Mouse (Mus musculus) embryonic facial prominence, embryonic 11.5 days (tissue): ENCODE data around the gene Fstl1. TPM values are rescaled to one million over a fixed set of nuclear protein-coding genes. Genes with fewer than 3 reads are reported as not detected.

ENCODE experiments used
- ATAC-seq: fragments of 200-750 bp; cut with Nextera tagmentation; replicated peaks from 2 replicates; pipeline ENCODE4 v1.8.0; 2017; ENCODE audit warnings: low read depth; ENCODE audit not compliant: insufficient number of reproducible peaks, low FRiP score, low TSS enrichment
- DNase-seq: peaks from one replicate; pipeline ENCODE4 v3.0.0-alpha.2; 2015; ENCODE audit warnings: low spot score
- H3K27ac ChIP-seq: fragments of 300-500 bp; sonication (generic); replicated peaks from 2 replicates; pipeline ENCODE4 v1.5.1; 2014; ENCODE audit warnings: mild to moderate bottlenecking, low read depth, low read length, control low read depth
- H3K27me3 ChIP-seq: fragments of 300-500 bp; sonication (generic); 2 replicates; pipeline ENCODE4 v1.6.1; 2014; ENCODE audit warnings: mild to moderate bottlenecking, low read length, moderate library complexity, mixed read lengths; ENCODE audit not compliant: control insufficient read depth, insufficient read depth
- H3K36me3 ChIP-seq: fragments of 300-500 bp; sonication (generic); replicated peaks from 2 replicates; pipeline ENCODE4 v1.6.1; 2014; ENCODE audit warnings: low read depth, mild to moderate bottlenecking, low read length, moderate library complexity, mixed read lengths; ENCODE audit not compliant: control insufficient read depth, insufficient read depth
- H3K4me1 ChIP-seq: fragments of 300-500 bp; sonication (generic); 2 replicates; pipeline ENCODE4 v1.6.1; 2014; ENCODE audit warnings: low read length, mixed read lengths; ENCODE audit not compliant: control insufficient read depth, insufficient read depth
- H3K4me2 ChIP-seq: fragments of 300-500 bp; sonication (generic); 2 replicates; pipeline ENCODE4 v1.6.1; 2014; ENCODE audit warnings: low read depth, mild to moderate bottlenecking, control low read depth, low read length, moderate library complexity
- H3K4me3 ChIP-seq: fragments of 300-500 bp; sonication (generic); 2 replicates; pipeline ENCODE4 v1.5.1; 2014; ENCODE audit warnings: low read depth, low read length, control low read depth
- H3K9ac ChIP-seq: fragments of 300-500 bp; sonication (generic); replicated peaks from 2 replicates; pipeline ENCODE4 v1.6.1; 2014; ENCODE audit warnings: mild to moderate bottlenecking, control low read depth, low read length
- H3K9me3 ChIP-seq: fragments of 300-500 bp; sonication (generic); replicated peaks from 2 replicates; pipeline ENCODE4 v1.6.1; 2016; ENCODE audit warnings: mild to moderate bottlenecking, low read length, inconsistent platforms, mixed read lengths; ENCODE audit not compliant: control insufficient read depth
- WGBS: fragments of 180-500 bp; shearing (Covaris S2); extraction: QIAGEN DNeasy Blood & Tissue Kit; methylation state at CpG from one replicate; pipeline ENCODE4 v1.1.7; 2014; 5-methylcytosine and 5-hydroxymethylcytosine counted together
- polyA plus RNA-seq: library from polyadenylated mRNA; unstranded; fragments of >200 nt; fragmentation: Nextera tagmentation; extraction: Ambion mirVana; gene quantifications from 2 replicates; pipeline ENCODE4 v1.2.1, GENCODE M21; 2014

Gene Fstl1
- polyA plus RNA-seq, 1 experiment from 2014 or later, result 367 TPM

DNA sequence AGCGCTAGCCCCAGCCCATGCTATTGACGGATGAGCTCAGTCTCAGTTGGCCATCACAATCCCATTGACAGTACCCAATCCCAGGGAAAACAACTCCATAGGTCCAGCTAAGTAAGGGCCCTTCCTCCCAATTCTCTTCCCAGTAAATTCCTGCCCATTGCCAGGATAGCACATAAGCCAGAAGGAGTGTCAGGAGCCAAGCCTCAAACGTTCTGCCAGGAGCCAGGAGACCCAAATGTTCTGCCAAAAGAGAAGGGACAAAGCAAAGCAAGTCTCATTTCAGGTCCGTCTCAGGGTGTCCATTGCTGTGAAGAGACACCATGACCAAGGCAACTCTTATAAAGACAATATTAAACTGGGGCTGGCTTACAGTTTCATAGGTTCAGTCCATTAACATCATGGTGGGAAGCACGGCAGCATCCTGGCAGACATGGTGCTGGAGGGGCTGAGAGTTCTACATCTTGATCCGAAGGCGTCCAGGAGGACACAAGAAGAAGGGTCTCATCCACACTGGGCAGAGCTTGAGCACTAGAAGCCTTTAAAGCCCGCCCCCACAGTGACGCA is 26.8 kb downstream of the Fstl1 start:
- WGBS, result 95% methylated on average over 9 of the region's 9 CpGs
- no peak overlapping the region for H3K27ac ChIP-seq
- no peak for DNase-seq

DNA sequence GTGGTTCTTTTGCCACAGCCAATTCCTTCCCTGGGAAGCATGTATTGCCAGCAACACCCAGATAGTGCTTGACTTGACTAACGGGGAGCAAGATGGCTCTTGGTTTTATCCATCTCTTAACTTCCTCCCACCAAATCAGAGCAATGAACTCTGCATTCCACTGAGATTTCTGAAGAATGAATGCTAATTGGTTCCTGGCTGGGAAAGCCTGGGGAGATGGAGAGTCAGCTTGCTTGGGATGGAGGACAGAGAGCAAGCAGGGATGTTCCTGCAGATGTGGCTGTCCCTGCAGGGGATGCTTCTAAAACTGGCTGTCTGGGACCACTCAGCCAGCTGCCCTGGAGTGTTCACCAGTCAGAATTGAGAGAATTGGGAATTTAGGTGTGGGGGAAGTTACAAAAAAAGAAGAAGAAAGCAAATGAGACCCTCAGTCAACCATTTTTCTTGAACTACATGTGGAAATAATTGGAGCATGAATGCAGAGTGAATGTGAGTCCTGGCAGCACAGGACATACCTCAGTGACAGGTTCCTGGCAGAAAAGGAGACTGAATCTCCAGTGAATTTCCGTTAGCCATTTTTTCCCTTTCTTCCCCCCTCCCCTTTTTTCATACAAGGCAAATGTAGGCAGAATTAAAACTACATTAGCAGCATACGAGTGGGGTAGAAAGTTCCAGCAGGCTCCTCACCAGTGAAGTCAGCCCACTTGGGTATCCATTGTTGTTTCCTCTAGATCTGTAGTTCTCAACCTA is 29.2 kb downstream of the Fstl1 start:
- no peaks in the 10 kb centered on the region for H3K4me1 ChIP-seq
- no peak for DNase-seq
- H3K9ac ChIP-seq, result no peak overlapping the region
- no peak overlapping the region; the same call in 1 of the 2 replicates for H3K27ac ChIP-seq
- no peaks in the 10 kb centered on the region; the same call in 1 of the 2 replicates for H3K36me3 ChIP-seq
- ATAC-seq, result no peak
- peaks cover 4% of the 10 kb centered on the region; the same call in 1 of the 2 replicates for H3K9me3 ChIP-seq
- no peak overlapping the region for H3K4me3 ChIP-seq
- no peak overlapping the region for H3K4me2 ChIP-seq
- no peaks in the 10 kb centered on the region for H3K27me3 ChIP-seq
- WGBS, result 73% methylated on average over 3 of the region's 3 CpGs

More for the DNA sequence above, 26.8 kb downstream of the Fstl1 start:
- Histone ChIP-seq H3K36me3 (no peaks in the 10 kb centered on the region; the same call in 1 of the 2 replicates), H3K4me2 (no peak overlapping the region), H3K4me1 (no peaks in the 10 kb centered on the region), H3K9me3 (peaks cover 4% of the 10 kb centered on the region; the same call in 1 of the 2 replicates), H3K27me3 (no peaks in the 10 kb centered on the region), H3K4me3 (no peak overlapping the region), H3K9ac (no peak overlapping the region)
- ATAC-seq, result no peak

DNA sequence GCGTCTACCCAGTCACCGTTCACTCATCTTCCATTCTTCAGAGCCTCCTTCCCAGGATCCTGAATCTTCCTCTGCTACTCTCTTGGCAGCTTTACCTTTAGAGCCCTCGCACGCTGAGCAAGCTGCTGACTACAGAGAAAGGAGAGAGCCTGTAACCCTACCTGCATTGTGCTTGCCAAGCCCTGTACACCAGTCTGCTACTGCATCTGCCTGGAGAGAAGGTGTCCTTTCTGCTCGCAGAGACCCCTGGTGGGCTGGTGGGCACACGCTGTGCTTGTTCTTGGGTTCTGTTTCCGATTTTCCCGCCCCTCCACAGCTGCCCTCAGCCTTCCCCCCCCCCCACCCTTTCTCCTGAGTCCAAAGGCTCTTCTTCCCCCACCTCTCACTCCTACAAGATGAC is 30.6 kb downstream of the Fstl1 start:
- H3K4me2 ChIP-seq, result no peak overlapping the region
- DNase-seq (peak; percentile 38), ATAC-seq (no peak)
- no peaks in the 10 kb centered on the region for H3K27me3 ChIP-seq
- H3K4me1 ChIP-seq, result no peaks in the 10 kb centered on the region
- no peak overlapping the region for H3K27ac ChIP-seq
- H3K9me3 ChIP-seq, result peaks cover 4% of the 10 kb centered on the region; the same call in 1 of the 2 replicates
- WGBS, result 60% methylated on average over 8 of the region's 8 CpGs
- no peak overlapping the region for H3K9ac ChIP-seq
- H3K4me3 ChIP-seq, result no peak overlapping the region
- H3K36me3 ChIP-seq, result no peaks in the 10 kb centered on the region; the same call in 1 of the 2 replicates

DNA sequence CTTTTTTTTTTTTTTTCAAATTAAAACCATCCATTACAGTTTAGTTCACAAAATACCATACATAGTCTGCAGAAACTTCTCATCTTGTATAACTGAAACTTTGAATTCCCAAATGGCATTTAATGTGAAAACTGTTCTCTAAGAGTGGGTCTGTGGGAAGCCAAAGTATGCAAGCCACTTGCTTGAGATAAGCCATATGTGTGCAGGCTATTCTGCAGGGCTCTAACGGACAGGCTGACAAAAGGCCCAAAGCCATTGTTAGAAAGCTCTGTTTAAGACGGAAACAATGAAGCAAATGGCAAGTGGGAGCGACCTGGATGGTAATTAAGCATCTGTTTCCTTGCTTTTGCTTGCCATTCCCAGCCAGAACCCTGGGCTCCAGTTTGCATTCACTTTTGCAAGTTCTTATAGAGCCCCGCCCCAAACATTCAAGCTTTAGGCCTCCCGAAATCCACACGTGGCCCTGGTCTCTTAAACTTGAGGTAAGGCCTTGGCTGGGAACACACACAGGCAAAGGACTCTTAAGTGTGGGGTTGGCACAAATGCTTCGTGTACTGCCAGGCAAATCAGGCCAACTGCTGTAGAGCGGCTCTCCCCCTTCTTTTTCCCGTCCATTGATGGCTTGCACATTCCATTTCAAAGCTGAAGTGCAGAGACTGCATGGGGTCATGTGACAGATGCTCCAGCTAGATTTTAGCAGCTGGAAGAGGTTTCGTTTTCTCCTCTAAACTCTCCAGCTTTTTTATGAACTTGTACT is 32.4 kb downstream of the Fstl1 start:
- DNase-seq (peak; percentile 36), ATAC-seq (no peak)
- H3K27me3 ChIP-seq, result no peaks in the 10 kb centered on the region
- no peak overlapping the region for H3K4me3 ChIP-seq
- no peak overlapping the region for H3K9ac ChIP-seq
- 48% methylated on average over 10 of the region's 10 CpGs for WGBS
- no peak overlapping the region for H3K27ac ChIP-seq
- H3K4me1 ChIP-seq, result no peaks in the 10 kb centered on the region; the same call in 1 of the 2 replicates
- no peak overlapping the region for H3K4me2 ChIP-seq
- H3K36me3 ChIP-seq, result no peaks in the 10 kb centered on the region; the same call in 1 of the 2 replicates
- peaks cover 4% of the 10 kb centered on the region; the same call in 1 of the 2 replicates for H3K9me3 ChIP-seq

DNA sequence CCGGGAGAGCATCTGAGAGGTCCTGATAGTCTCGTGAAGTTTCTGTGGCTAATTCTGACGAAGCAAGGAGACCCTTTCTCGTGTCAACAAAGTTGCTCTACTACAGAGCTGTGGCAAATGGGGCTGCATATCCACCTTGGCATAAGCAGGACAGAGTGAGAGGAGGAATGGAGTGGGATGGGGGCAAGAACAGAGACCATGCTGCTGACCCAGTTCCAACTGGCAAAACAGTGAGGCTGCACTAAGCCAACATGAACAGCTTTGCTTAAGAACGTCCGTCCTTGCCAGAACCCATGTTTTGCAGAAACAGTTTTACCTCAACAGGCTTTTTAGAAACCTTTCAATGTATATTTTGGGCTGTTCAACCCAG is 32.9 kb downstream of the Fstl1 start:
- no peak overlapping the region for H3K4me2 ChIP-seq
- H3K9ac ChIP-seq, result no peak overlapping the region
- 81% methylated on average over 6 of the region's 6 CpGs for WGBS
- no peak overlapping the region for H3K27ac ChIP-seq
- ATAC-seq (no peak), DNase-seq (no peak)
- no peak overlapping the region for H3K4me3 ChIP-seq
- peaks cover 4% of the 10 kb centered on the region; the same call in 1 of the 2 replicates for H3K9me3 ChIP-seq
- no peaks in the 10 kb centered on the region for H3K27me3 ChIP-seq
- H3K36me3 ChIP-seq, result no peaks in the 10 kb centered on the region; the same call in 1 of the 2 replicates
- H3K4me1 ChIP-seq, result no peaks in the 10 kb centered on the region; the same call in 1 of the 2 replicates

DNA sequence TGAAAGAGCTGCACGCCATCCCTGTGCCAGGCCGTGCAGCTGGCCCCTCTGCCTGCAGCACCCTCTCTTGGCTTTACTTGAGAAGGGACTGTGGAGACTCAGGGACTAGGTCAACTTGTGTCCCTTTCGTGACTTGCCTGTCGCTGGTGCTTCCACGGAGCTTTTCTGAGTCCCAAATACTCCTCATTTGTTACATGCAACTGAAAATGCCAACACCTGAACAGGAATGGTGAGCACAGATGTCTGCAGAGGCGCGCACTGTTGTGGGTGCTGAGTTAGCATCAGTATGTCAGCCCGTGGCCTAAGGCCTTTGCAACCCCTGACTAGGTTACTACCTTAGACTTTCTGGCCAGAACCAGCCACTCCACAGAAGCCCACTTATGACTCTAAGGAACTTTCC is 35.2 kb downstream of the Fstl1 start:
- H3K4me1 ChIP-seq, result no peaks in the 10 kb centered on the region; the same call in 1 of the 2 replicates
- H3K4me2 ChIP-seq, result no peak overlapping the region
- H3K36me3 ChIP-seq, result peaks cover 4% of the 10 kb centered on the region
- ATAC-seq (no peak), DNase-seq (no peak)
- no peaks in the 10 kb centered on the region for H3K27me3 ChIP-seq
- H3K27ac ChIP-seq, result no peak overlapping the region
- no peak overlapping the region for H3K4me3 ChIP-seq
- WGBS, result 88% methylated on average over 8 of the region's 8 CpGs
- no peaks in the 10 kb centered on the region for H3K9me3 ChIP-seq
- no peak overlapping the region for H3K9ac ChIP-seq

DNA sequence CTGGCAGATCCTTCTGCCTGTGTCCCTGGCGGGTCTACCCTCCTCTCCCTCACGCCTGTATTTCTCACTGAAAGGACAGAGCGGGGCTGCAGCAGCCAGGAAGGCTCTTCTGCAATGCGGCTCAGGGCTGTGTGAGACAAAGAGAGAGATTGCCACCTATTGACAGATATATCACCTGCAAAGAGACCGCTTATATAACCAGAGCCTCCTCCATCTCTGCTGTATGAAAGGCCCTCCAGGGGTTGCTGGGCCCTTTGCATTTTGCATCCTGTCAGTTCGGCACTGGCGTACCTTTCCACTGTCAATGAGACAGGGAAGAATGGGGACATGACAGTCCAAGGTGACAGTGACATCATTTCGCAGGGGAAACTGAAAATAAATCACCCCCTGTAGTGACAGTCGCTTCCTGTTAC is 35.8 kb downstream of the Fstl1 start:
- DNase-seq (no peak), ATAC-seq (no peak)
- Histone ChIP-seq H3K9me3 (no peaks in the 10 kb centered on the region), H3K27ac (no peak overlapping the region), H3K27me3 (no peaks in the 10 kb centered on the region), H3K36me3 (peaks cover 4% of the 10 kb centered on the region), H3K9ac (no peak overlapping the region), H3K4me3 (no peak overlapping the region), H3K4me2 (no peak overlapping the region), H3K4me1 (no peaks in the 10 kb centered on the region; the same call in 1 of the 2 replicates)
- WGBS, result 65% methylated on average over 9 of the region's 9 CpGs
